Mouse (Mus musculus) lung, postnatal 0 days (tissue): ENCODE data around the gene Bfsp1. TPM values are rescaled to one million over a fixed set of nuclear protein-coding genes. Genes with fewer than 3 reads are reported as not detected.

Experiments
- ATAC-seq: fragments of 200-750 bp; cut with Nextera tagmentation; 2 replicates; pipeline ENCODE4 v1.8.0; 2017; ENCODE audit warnings: moderate library complexity
- DNase-seq: peaks from one replicate; pipeline ENCODE4 v3.0.0-alpha.2; 2016; ENCODE audit warnings: low spot score
- H3K27ac ChIP-seq: fragments of 300-500 bp; sonication (generic); 2 replicates; pipeline ENCODE4 v1.5.1; 2014; ENCODE audit warnings: antibody characterized with exemption, mild to moderate bottlenecking, low read length, mixed read lengths
- H3K27me3 ChIP-seq: fragments of 300-500 bp; sonication (generic); replicated peaks from 2 replicates; pipeline ENCODE4 v1.6.1; 2014; ENCODE audit warnings: low read length, mixed read lengths; ENCODE audit not compliant: insufficient read depth
- H3K36me3 ChIP-seq: fragments of 300-500 bp; sonication (generic); 2 replicates; pipeline ENCODE4 v1.6.1; 2014; ENCODE audit warnings: low read length, mixed read lengths; ENCODE audit not compliant: insufficient read depth
- H3K4me1 ChIP-seq: fragments of 300-500 bp; sonication (generic); 2 replicates; pipeline ENCODE4 v1.6.1; 2014; ENCODE audit warnings: antibody characterized with exemption, low read depth, low read length, mixed read lengths; ENCODE audit not compliant: insufficient read depth
- H3K4me2 ChIP-seq: fragments of 300-500 bp; sonication (generic); replicated peaks from 2 replicates; pipeline ENCODE4 v1.6.1; 2014; ENCODE audit warnings: low read depth, mild to moderate bottlenecking, low read length, moderate library complexity, mixed read lengths
- H3K4me3 ChIP-seq: fragments of 300-500 bp; sonication (generic); 2 replicates; pipeline ENCODE4 v1.5.1; 2014; ENCODE audit warnings: low read depth, low read length
- H3K9ac ChIP-seq: fragments of 300-500 bp; sonication (generic); replicated peaks from 2 replicates; pipeline ENCODE4 v1.6.1; 2014; ENCODE audit warnings: low read depth, mild to moderate bottlenecking
- H3K9me3 ChIP-seq: fragments of 300-500 bp; sonication (generic); 2 replicates; pipeline ENCODE4 v1.6.1; 2016; ENCODE audit warnings: low read length, mixed read lengths
- CTCF ChIP-seq: IDR thresholded peaks from 2 replicates; pipeline ENCODE4 v1.5.1; 2016; ENCODE audit warnings: antibody characterized with exemption, mild to moderate bottlenecking
- EP300 ChIP-seq: IDR thresholded peaks from 2 replicates; pipeline ENCODE4 v1.6.1; 2016; ENCODE audit warnings: antibody characterized with exemption, mild to moderate bottlenecking, control low read depth
- WGBS: fragments of 180-500 bp; shearing (Covaris S2); extraction: QIAGEN DNeasy Blood & Tissue Kit; methylation state at CpG from one replicate; pipeline ENCODE4 v1.1.7; 2014; 5-methylcytosine and 5-hydroxymethylcytosine counted together
- polyA plus RNA-seq: library from polyadenylated mRNA; unstranded; fragments of >200 nt; fragmentation: Nextera tagmentation; extraction: Ambion mirVana; gene quantifications from 2 replicates; pipeline ENCODE4 v1.2.1, GENCODE M21; 2015

Gene Bfsp1
- polyA plus RNA-seq, 1 experiment from 2014 or later, result 4.7 TPM

GRCm38 (mm10) chr2:143846799-143847198, 16.2 kb downstream of the Bfsp1 start:
- Histone ChIP-seq H3K4me2 (no peak overlapping the region), H3K36me3 (no peaks in the 10 kb centered on the region), H3K9ac (no peak overlapping the region), H3K27me3 (no peaks in the 10 kb centered on the region), H3K27ac (peak overlapping the region; percentile 82), H3K4me1 (peaks cover 15% of the 10 kb centered on the region), H3K4me3 (no peak overlapping the region), H3K9me3 (no peaks in the 10 kb centered on the region)
- peak; percentile 60 for TF ChIP-seq EP300
- no peak for TF ChIP-seq CTCF
- ATAC-seq (peak; percentile 91), DNase-seq (peak; percentile 92)
- 28% methylated on average over 4 of the region's 4 CpGs for WGBS

DNA sequence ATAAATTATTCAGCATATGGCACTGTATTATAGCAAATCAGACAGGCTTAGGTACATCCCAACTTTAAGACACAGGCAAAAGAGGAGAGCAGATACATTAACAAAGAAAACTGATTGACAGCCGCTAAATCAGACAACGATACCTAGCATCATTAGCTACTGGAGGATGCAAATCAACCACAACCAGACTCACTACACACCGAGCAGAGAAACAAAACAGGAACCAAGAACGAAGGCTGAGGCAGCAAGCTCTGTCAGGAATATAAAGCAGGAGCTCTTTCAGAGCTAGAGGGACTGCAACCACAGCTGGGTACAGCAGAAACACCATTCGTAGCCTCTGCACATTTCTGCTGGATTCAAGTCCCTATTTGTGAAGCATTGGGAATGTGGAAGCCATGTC, 18.2 kb downstream of the Bfsp1 start:
- no peak for DNase-seq
- 80% methylated on average over 5 of the region's 5 CpGs for WGBS
- Histone ChIP-seq H3K4me2 (no peak overlapping the region), H3K27me3 (no peaks in the 10 kb centered on the region), H3K4me1 (peaks cover 14% of the 10 kb centered on the region), H3K27ac (no peak overlapping the region), H3K36me3 (no peaks in the 10 kb centered on the region), H3K9me3 (no peaks in the 10 kb centered on the region), H3K9ac (no peak overlapping the region), H3K4me3 (no peak overlapping the region)
- no peak for ATAC-seq
- TF ChIP-seq EP300 (no peak), CTCF (no peak)

GRCm38 (mm10) chr2:143841536-143841935, 21.4 kb downstream of the Bfsp1 start:
- Histone ChIP-seq H3K27ac (no peak overlapping the region), H3K9ac (no peak overlapping the region), H3K4me1 (peaks cover 6% of the 10 kb centered on the region; the same call in 1 of the 2 replicates), H3K9me3 (no peaks in the 10 kb centered on the region), H3K4me2 (no peak overlapping the region), H3K4me3 (no peak overlapping the region), H3K27me3 (no peaks in the 10 kb centered on the region), H3K36me3 (no peaks in the 10 kb centered on the region)
- WGBS, result 84% methylated on average over 7 of the region's 7 CpGs
- DNase-seq (no peak), ATAC-seq (no peak)
- TF ChIP-seq CTCF, result no peak
- no peak for TF ChIP-seq EP300

DNA sequence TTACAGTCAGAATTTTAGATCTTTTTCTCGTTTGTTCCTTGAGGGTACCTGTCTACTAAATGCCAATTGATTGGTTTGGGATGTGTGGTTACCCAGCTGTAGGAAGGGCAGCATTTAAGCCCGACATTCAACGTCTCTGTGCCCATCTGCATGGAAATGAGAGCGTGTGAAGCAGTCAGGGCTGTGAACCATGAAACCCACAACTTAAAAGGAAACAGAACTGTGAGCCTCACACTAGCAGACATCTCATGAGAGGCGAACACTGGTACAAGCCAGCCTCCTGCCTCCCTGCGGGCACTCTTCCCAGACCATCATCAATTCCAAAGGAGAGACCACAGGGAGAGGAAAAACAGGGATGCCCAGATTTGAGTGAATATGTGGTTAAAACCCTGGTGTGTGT, 22.1 kb downstream of the Bfsp1 start:
- H3K36me3 ChIP-seq, result no peaks in the 10 kb centered on the region
- 88% methylated on average over 6 of the region's 6 CpGs for WGBS
- TF ChIP-seq EP300 (no peak), CTCF (no peak)

DNA sequence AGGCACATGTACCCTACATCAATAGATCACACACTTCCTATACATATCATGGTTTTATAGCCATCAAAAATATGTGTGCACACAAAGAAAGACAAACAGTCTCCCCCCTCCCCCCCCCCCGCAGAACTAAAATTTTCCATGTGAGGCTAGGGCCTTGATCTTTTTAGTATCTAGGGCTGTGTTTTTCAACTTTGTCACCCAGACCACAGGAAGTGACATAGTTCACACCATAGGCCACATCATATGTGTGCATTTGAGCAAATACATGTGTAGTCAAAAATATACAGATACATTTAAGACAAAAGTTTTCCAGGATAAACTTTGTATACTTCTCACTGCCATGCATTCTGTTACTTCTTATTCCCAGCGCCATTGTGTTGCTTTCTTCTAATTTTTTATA, 23.5 kb downstream of the Bfsp1 start:
- Histone ChIP-seq H3K9me3 (no peaks in the 10 kb centered on the region), H3K27ac (no peak overlapping the region), H3K27me3 (no peaks in the 10 kb centered on the region), H3K4me3 (no peak overlapping the region), H3K4me1 (peaks cover under 1% of the 10 kb centered on the region; the same call in 1 of the 2 replicates), H3K36me3 (no peaks in the 10 kb centered on the region), H3K9ac (no peak overlapping the region), H3K4me2 (no peak overlapping the region)
- no peak for DNase-seq
- no peak for ATAC-seq
- TF ChIP-seq CTCF, result no peak
- no peak for TF ChIP-seq EP300
- WGBS, result 82% methylated on average over 2 of the region's 2 CpGs

More for the DNA sequence above, 22.1 kb downstream of the Bfsp1 start:
- H3K4me2 ChIP-seq, result no peak overlapping the region
- no peaks in the 10 kb centered on the region for H3K9me3 ChIP-seq
- ATAC-seq (no peak), DNase-seq (no peak)
- H3K27ac ChIP-seq, result no peak overlapping the region
- H3K4me1 ChIP-seq, result no peaks in the 10 kb centered on the region
- H3K4me3 ChIP-seq, result no peak overlapping the region
- no peaks in the 10 kb centered on the region for H3K27me3 ChIP-seq
- H3K9ac ChIP-seq, result no peak overlapping the region

GRCm38 (mm10) chr2:143838698-143839097, 24.3 kb downstream of the Bfsp1 start:
- TF ChIP-seq CTCF (peak; percentile 88), EP300 (peak; percentile 29; the same call in 1 of the 2 replicates)
- H3K4me3 ChIP-seq, result no peak overlapping the region
- H3K36me3 ChIP-seq, result no peaks in the 10 kb centered on the region
- H3K9me3 ChIP-seq, result no peaks in the 10 kb centered on the region
- no peak overlapping the region for H3K4me2 ChIP-seq
- no peak overlapping the region for H3K27ac ChIP-seq
- no peaks in the 10 kb centered on the region for H3K27me3 ChIP-seq
- peak; percentile 92 for ATAC-seq
- DNase-seq, result peak; percentile 94
- 26% methylated on average over 5 of the region's 5 CpGs for WGBS
- peaks cover 2% of the 10 kb centered on the region; the same call in 1 of the 2 replicates for H3K4me1 ChIP-seq
- no peak overlapping the region for H3K9ac ChIP-seq

- peak; percentile 39 for ATAC-seq
- Histone ChIP-seq H3K9me3 (no peaks in the 10 kb centered on the region), H3K36me3 (no peaks in the 10 kb centered on the region), H3K9ac (no peak overlapping the region), H3K27me3 (no peaks in the 10 kb centered on the region), H3K4me1 (peaks cover 2% of the 10 kb centered on the region; the same call in 1 of the 2 replicates), H3K4me3 (no peak overlapping the region), H3K27ac (no peak overlapping the region), H3K4me2 (peak overlapping the region; percentile 46)
- 4% methylated on average over 8 of the region's 8 CpGs for WGBS
- TF ChIP-seq CTCF (peak; percentile 83), EP300 (peak; percentile 40; the same call in 1 of the 2 replicates)
- peak; percentile 78 for DNase-seq
Observed at GRCm38 (mm10) chr2:143837291-143837701, 25.7 kb downstream of the Bfsp1 start.
